Mouse (Mus musculus) embryonic facial prominence, embryonic 15.5 days (tissue): ENCODE results near the gene Ust. TPM values are rescaled to one million over a fixed set of nuclear protein-coding genes. Genes with fewer than 3 reads are reported as not detected.
"Not testable (repeated sequence)": the region's sequence is repeated elsewhere in the genome, so short reads cannot be mapped to it uniquely, and the experiment has no call there.

Source experiments
- ATAC-seq: fragments of 200-750 bp; cut with Nextera tagmentation; 2 replicates; pipeline ENCODE4 v1.8.0; 2017; ENCODE audit warnings: low read depth, moderate TSS enrichment; ENCODE audit not compliant: insufficient number of reproducible peaks, low FRiP score, low TSS enrichment
- H3K27ac ChIP-seq: fragments of 300-500 bp; sonication (generic); replicated peaks from 2 replicates; pipeline ENCODE4 v1.5.1; 2015; ENCODE audit warnings: mild to moderate bottlenecking, inconsistent platforms
- H3K27me3 ChIP-seq: fragments of 300-500 bp; sonication (generic); 2 replicates; pipeline ENCODE4 v1.6.1; 2015; ENCODE audit warnings: inconsistent platforms
- H3K36me3 ChIP-seq: fragments of 300-500 bp; sonication (generic); 2 replicates; pipeline ENCODE4 v1.6.1; 2015; ENCODE audit warnings: mild to moderate bottlenecking, inconsistent platforms
- H3K4me1 ChIP-seq: fragments of 300-500 bp; sonication (generic); 2 replicates; pipeline ENCODE4 v1.6.1; 2015; ENCODE audit warnings: inconsistent platforms
- H3K4me2 ChIP-seq: fragments of 300-500 bp; sonication (generic); replicated peaks from 2 replicates; pipeline ENCODE4 v1.6.1; 2015; ENCODE audit warnings: mild to moderate bottlenecking, inconsistent platforms
- H3K4me3 ChIP-seq: fragments of 300-500 bp; sonication (generic); replicated peaks from 2 replicates; pipeline ENCODE4 v1.5.1; 2015; ENCODE audit warnings: mild to moderate bottlenecking, inconsistent platforms
- H3K9ac ChIP-seq: fragments of 300-500 bp; sonication (generic); 2 replicates; pipeline ENCODE4 v1.6.1; 2015; ENCODE audit warnings: inconsistent platforms
- H3K9me3 ChIP-seq: fragments of 300-500 bp; sonication (generic); replicated peaks from 2 replicates; pipeline ENCODE4 v1.6.1; 2016; ENCODE audit warnings: inconsistent platforms
- WGBS: fragments of 180-500 bp; shearing (Covaris S2); methylation state at CpG from one replicate; pipeline ENCODE4 v1.1.7; 2015; 5-methylcytosine and 5-hydroxymethylcytosine counted together
- polyA plus RNA-seq: library from polyadenylated mRNA; unstranded; fragments of >200 nt; fragmentation: Nextera tagmentation; extraction: Ambion mirVana; gene quantifications from 2 replicates; pipeline ENCODE4 v1.2.1, GENCODE M21; 2015

Gene Ust
- polyA plus RNA-seq, result 12.0 and 12.4 TPM in 2 replicates

- Histone ChIP-seq H3K9me3 (no peaks in the 10 kb centered on the region), H3K27ac (peak within 1 kb of the TSS; percentile 74), H3K4me3 (peak within 1 kb of the TSS; percentile 77), H3K36me3 (peaks cover 4% of the 10 kb centered on the region; the same call in 1 of the 2 replicates), H3K27me3 (peaks cover 3% of the 10 kb centered on the region; the same call in 1 of the 2 replicates), H3K4me1 (peaks cover 29% of the 10 kb centered on the region), H3K9ac (peak within 1 kb of the TSS; percentile 75), H3K4me2 (peak within 1 kb of the TSS; percentile 88)
- under 1% methylated on average over 76 of the region's 78 CpGs for WGBS
- ATAC-seq, result peak; percentile 93
Observed at GRCm38 (mm10) chr10:8518141-8519013, at the start of gene Ust. Gene Ust (minus strand): TSS chr10:8518825.

GRCm38 (mm10) chr10:8561366-8561765, 42.7 kb upstream of the Ust start:
- Histone ChIP-seq H3K27me3 (no peaks in the 10 kb centered on the region), H3K9ac (no peak overlapping the region), H3K36me3 (no peaks in the 10 kb centered on the region), H3K9me3 (no peaks in the 10 kb centered on the region), H3K27ac (no peak overlapping the region), H3K4me1 (no peaks in the 10 kb centered on the region), H3K4me3 (no peak overlapping the region), H3K4me2 (no peak overlapping the region)
- 84% methylated on average over 4 of the region's 4 CpGs for WGBS
- ATAC-seq, result no peak

- not testable (repeated sequence) for H3K27me3 ChIP-seq, ATAC-seq, H3K27ac ChIP-seq, H3K4me1 ChIP-seq, H3K9ac ChIP-seq, H3K9me3 ChIP-seq, H3K4me2 ChIP-seq, H3K4me3 ChIP-seq, H3K36me3 ChIP-seq
- 68% methylated on average over 6 of the region's 6 CpGs for WGBS
Observed at GRCm38 (mm10) chr10:8559566-8559965, 40.9 kb upstream of the Ust start.

GRCm38 (mm10) chr10:8552239-8552638, 33.6 kb upstream of the Ust start:
- not testable (repeated sequence) for ATAC-seq, H3K4me3 ChIP-seq, H3K4me1 ChIP-seq

GRCm38 (mm10) chr10:8551601-8552000, 33.0 kb upstream of the Ust start:
- H3K27ac ChIP-seq, result not testable (repeated sequence)

More at GRCm38 (mm10) chr10:8552239-8552638, 33.6 kb upstream of the Ust start:
- H3K4me2 ChIP-seq, H3K36me3 ChIP-seq, H3K27ac ChIP-seq, H3K9ac ChIP-seq, H3K9me3 ChIP-seq, H3K27me3 ChIP-seq: not testable (repeated sequence)

GRCm38 (mm10) chr10:8541514-8541913, 22.9 kb upstream of the Ust start:
- Histone ChIP-seq H3K27me3 (no peaks in the 10 kb centered on the region), H3K36me3 (no peaks in the 10 kb centered on the region), H3K4me2 (no peak overlapping the region), H3K9me3 (no peaks in the 10 kb centered on the region), H3K4me1 (no peaks in the 10 kb centered on the region), H3K4me3 (no peak overlapping the region), H3K9ac (no peak overlapping the region), H3K27ac (no peak overlapping the region)
- WGBS, result 6% methylated on average over 1 of the region's 1 CpGs
- no peak for ATAC-seq

More at GRCm38 (mm10) chr10:8551601-8552000, 33.0 kb upstream of the Ust start:
- H3K9me3 ChIP-seq, ATAC-seq, H3K4me2 ChIP-seq, H3K36me3 ChIP-seq, H3K4me1 ChIP-seq, H3K9ac ChIP-seq, H3K4me3 ChIP-seq, H3K27me3 ChIP-seq: not testable (repeated sequence)
- WGBS, result 91% methylated on average over 4 of the region's 4 CpGs

GRCm38 (mm10) chr10:8535445-8535844, 16.8 kb upstream of the Ust start:
- Histone ChIP-seq H3K9me3 (no peaks in the 10 kb centered on the region), H3K4me1 (no peaks in the 10 kb centered on the region), H3K27ac (no peak overlapping the region), H3K27me3 (no peaks in the 10 kb centered on the region), H3K4me3 (no peak overlapping the region), H3K9ac (no peak overlapping the region), H3K4me2 (no peak overlapping the region), H3K36me3 (no peaks in the 10 kb centered on the region)
- WGBS, result 84% methylated on average over 3 of the region's 3 CpGs
- ATAC-seq, result no peak

GRCm38 (mm10) chr10:8531651-8532050, 13.0 kb upstream of the Ust start:
- 76% methylated on average over 3 of the region's 3 CpGs for WGBS
- H3K27ac ChIP-seq, result no peak overlapping the region
- no peak for ATAC-seq
- H3K4me2 ChIP-seq, result no peak overlapping the region
- no peak overlapping the region for H3K4me3 ChIP-seq
- no peaks in the 10 kb centered on the region for H3K36me3 ChIP-seq
- H3K4me1 ChIP-seq, result no peaks in the 10 kb centered on the region
- no peaks in the 10 kb centered on the region for H3K27me3 ChIP-seq
- H3K9me3 ChIP-seq, result no peaks in the 10 kb centered on the region
- H3K9ac ChIP-seq, result no peak overlapping the region

GRCm38 (mm10) chr10:8530505-8531051, 12.0 kb upstream of the Ust start:
- Histone ChIP-seq H3K4me1 (no peaks in the 10 kb centered on the region), H3K27me3 (no peaks in the 10 kb centered on the region), H3K27ac (no peak overlapping the region), H3K9ac (no peak overlapping the region), H3K4me2 (no peak overlapping the region), H3K9me3 (no peaks in the 10 kb centered on the region), H3K4me3 (no peak overlapping the region), H3K36me3 (no peaks in the 10 kb centered on the region)
- WGBS, result 83% methylated on average over 4 of the region's 4 CpGs
- no peak for ATAC-seq

- H3K9ac ChIP-seq, result no peak overlapping the region
- H3K4me2 ChIP-seq, result no peak overlapping the region
- no peaks in the 10 kb centered on the region for H3K4me1 ChIP-seq
- no peak for ATAC-seq
- no peak overlapping the region for H3K27ac ChIP-seq
- H3K36me3 ChIP-seq, result no peaks in the 10 kb centered on the region
- no peaks in the 10 kb centered on the region for H3K9me3 ChIP-seq
- no peak overlapping the region for H3K4me3 ChIP-seq
- 38% methylated on average over 7 of the region's 7 CpGs for WGBS
- no peaks in the 10 kb centered on the region for H3K27me3 ChIP-seq
Observed at GRCm38 (mm10) chr10:8529173-8529572, 10.5 kb upstream of the Ust start.

- Histone ChIP-seq H3K4me2 (no peak overlapping the region), H3K4me1 (no peaks in the 10 kb centered on the region), H3K9ac (no peak overlapping the region), H3K27ac (no peak overlapping the region), H3K9me3 (no peaks in the 10 kb centered on the region), H3K36me3 (no peaks in the 10 kb centered on the region), H3K27me3 (0 out of 2 replicates have a peak, but pooled peaks cover 1% of the 10 kb centered on the region), H3K4me3 (no peak overlapping the region)
- WGBS, result 76% methylated on average over 1 of the region's 1 CpGs
- ATAC-seq, result no peak
Observed at GRCm38 (mm10) chr10:8525354-8525753, 6.7 kb upstream of the Ust start.
